Mouse (Mus musculus) embryonic facial prominence, embryonic 11.5 days (tissue): ENCODE measurements around the gene Ltc4s. TPM values are rescaled to one million over a fixed set of nuclear protein-coding genes. Genes with fewer than 3 reads are reported as not detected.

ENCODE experiments used
- ATAC-seq: fragments of 200-750 bp; cut with Nextera tagmentation; replicated peaks from 2 replicates; pipeline ENCODE4 v1.8.0; 2017; ENCODE audit warnings: low read depth; ENCODE audit not compliant: insufficient number of reproducible peaks, low FRiP score, low TSS enrichment
- DNase-seq: peaks from one replicate; pipeline ENCODE4 v3.0.0-alpha.2; 2015; ENCODE audit warnings: low spot score
- H3K27ac ChIP-seq: fragments of 300-500 bp; sonication (generic); replicated peaks from 2 replicates; pipeline ENCODE4 v1.5.1; 2014; ENCODE audit warnings: mild to moderate bottlenecking, low read depth, low read length, control low read depth
- H3K27me3 ChIP-seq: fragments of 300-500 bp; sonication (generic); 2 replicates; pipeline ENCODE4 v1.6.1; 2014; ENCODE audit warnings: mild to moderate bottlenecking, low read length, moderate library complexity, mixed read lengths; ENCODE audit not compliant: control insufficient read depth, insufficient read depth
- H3K36me3 ChIP-seq: fragments of 300-500 bp; sonication (generic); replicated peaks from 2 replicates; pipeline ENCODE4 v1.6.1; 2014; ENCODE audit warnings: low read depth, mild to moderate bottlenecking, low read length, moderate library complexity, mixed read lengths; ENCODE audit not compliant: control insufficient read depth, insufficient read depth
- H3K4me1 ChIP-seq: fragments of 300-500 bp; sonication (generic); 2 replicates; pipeline ENCODE4 v1.6.1; 2014; ENCODE audit warnings: low read length, mixed read lengths; ENCODE audit not compliant: control insufficient read depth, insufficient read depth
- H3K4me2 ChIP-seq: fragments of 300-500 bp; sonication (generic); 2 replicates; pipeline ENCODE4 v1.6.1; 2014; ENCODE audit warnings: low read depth, mild to moderate bottlenecking, control low read depth, low read length, moderate library complexity
- H3K4me3 ChIP-seq: fragments of 300-500 bp; sonication (generic); 2 replicates; pipeline ENCODE4 v1.5.1; 2014; ENCODE audit warnings: low read depth, low read length, control low read depth
- H3K9ac ChIP-seq: fragments of 300-500 bp; sonication (generic); replicated peaks from 2 replicates; pipeline ENCODE4 v1.6.1; 2014; ENCODE audit warnings: mild to moderate bottlenecking, control low read depth, low read length
- H3K9me3 ChIP-seq: fragments of 300-500 bp; sonication (generic); replicated peaks from 2 replicates; pipeline ENCODE4 v1.6.1; 2016; ENCODE audit warnings: mild to moderate bottlenecking, low read length, inconsistent platforms, mixed read lengths; ENCODE audit not compliant: control insufficient read depth
- WGBS: fragments of 180-500 bp; shearing (Covaris S2); extraction: QIAGEN DNeasy Blood & Tissue Kit; methylation state at CpG from one replicate; pipeline ENCODE4 v1.1.7; 2014; 5-methylcytosine and 5-hydroxymethylcytosine counted together
- polyA plus RNA-seq: library from polyadenylated mRNA; unstranded; fragments of >200 nt; fragmentation: Nextera tagmentation; extraction: Ambion mirVana; gene quantifications from 2 replicates; pipeline ENCODE4 v1.2.1, GENCODE M21; 2014

The Ltc4s gene
- polyA plus RNA-seq, 1 experiment from 2014 or later, result 0.36 TPM

DNA sequence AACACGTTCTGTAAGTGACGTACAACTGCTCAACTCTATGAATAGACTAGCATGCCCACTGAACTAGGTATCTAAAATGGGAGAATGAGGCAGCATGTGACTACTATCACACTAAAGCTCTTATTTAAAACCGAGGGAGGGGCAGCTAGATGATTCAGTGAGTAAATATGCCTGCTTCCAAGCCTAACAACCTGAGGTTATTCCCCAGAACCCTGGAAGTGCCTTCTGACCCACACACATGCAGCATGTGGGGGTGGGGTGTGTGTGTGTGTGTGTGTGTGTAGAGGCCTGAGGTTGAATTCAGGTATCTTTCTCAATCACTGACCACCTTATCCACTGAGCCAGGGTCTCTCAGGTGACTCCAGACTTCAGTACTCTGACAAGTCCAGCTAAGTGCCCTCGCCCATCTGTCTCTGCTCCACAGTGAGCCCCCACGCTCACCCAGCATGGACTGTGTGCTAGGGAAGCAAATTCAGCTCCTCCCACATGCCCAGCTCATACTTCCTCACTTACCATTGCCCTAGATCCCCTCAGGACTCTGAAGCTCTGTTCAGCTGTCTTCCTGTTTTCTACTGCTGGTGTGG, 37.2 kb upstream of the Ltc4s start:
- no peak for ATAC-seq
- Histone ChIP-seq H3K27ac (no peak overlapping the region), H3K9me3 (no peaks in the 10 kb centered on the region), H3K4me1 (no peaks in the 10 kb centered on the region), H3K36me3 (no peaks in the 10 kb centered on the region; the same call in 1 of the 2 replicates), H3K9ac (no peak overlapping the region), H3K4me3 (no peak overlapping the region), H3K27me3 (no peaks in the 10 kb centered on the region), H3K4me2 (no peak overlapping the region)
- 87% methylated on average over 5 of the region's 5 CpGs for WGBS
- DNase-seq, result no peak

- no peaks in the 10 kb centered on the region for H3K36me3 ChIP-seq
- 92% methylated on average over 2 of the region's 2 CpGs for WGBS
These were observed 36.7 kb upstream of the Ltc4s start for GRCm38 (mm10) chr11:50275077-50275476.

DNA sequence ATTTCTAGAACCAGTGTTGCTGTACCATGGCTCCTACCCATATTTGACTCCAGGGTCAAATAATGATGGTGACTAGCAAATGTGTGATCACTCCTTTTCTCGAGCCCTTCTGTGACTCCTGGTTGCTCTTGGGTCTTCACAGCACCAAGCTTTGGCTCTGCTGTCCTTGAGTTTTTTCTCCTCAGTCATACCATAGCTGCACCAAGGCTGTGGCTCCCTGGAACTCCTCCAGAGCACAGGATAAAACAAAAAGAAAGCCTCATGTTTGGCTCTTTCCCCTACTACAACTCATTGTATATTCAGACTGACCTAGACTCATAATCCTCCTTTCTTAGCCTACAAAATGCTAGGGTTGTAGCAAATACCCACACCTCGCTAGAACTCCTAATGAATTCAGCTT, 34.4 kb upstream of the Ltc4s start:
- H3K36me3 ChIP-seq, result no peaks in the 10 kb centered on the region
- WGBS, result 91% methylated on average over 2 of the region's 2 CpGs

More at GRCm38 (mm10) chr11:50275077-50275476, 36.7 kb upstream of the Ltc4s start:
- H3K4me1 ChIP-seq, result no peaks in the 10 kb centered on the region
- H3K27ac ChIP-seq, result no peak overlapping the region
- H3K9me3 ChIP-seq, result no peaks in the 10 kb centered on the region
- no peak overlapping the region for H3K4me2 ChIP-seq
- ATAC-seq (no peak), DNase-seq (no peak)
- H3K4me3 ChIP-seq, result no peak overlapping the region
- H3K27me3 ChIP-seq, result no peaks in the 10 kb centered on the region
- no peak overlapping the region for H3K9ac ChIP-seq

GRCm38 (mm10) chr11:50269885-50270284, 31.5 kb upstream of the Ltc4s start:
- Histone ChIP-seq H3K4me1 (no peaks in the 10 kb centered on the region), H3K4me2 (no peak overlapping the region), H3K27ac (no peak overlapping the region), H3K9ac (no peak overlapping the region), H3K36me3 (no peaks in the 10 kb centered on the region; the same call in 1 of the 2 replicates), H3K9me3 (no peaks in the 10 kb centered on the region), H3K4me3 (no peak overlapping the region), H3K27me3 (no peaks in the 10 kb centered on the region)
- no peak for DNase-seq
- ATAC-seq, result no peak
- WGBS, result 100% methylated on average over 1 of the region's 1 CpGs

More for the DNA sequence above, 34.4 kb upstream of the Ltc4s start:
- no peak overlapping the region for H3K9ac ChIP-seq
- no peaks in the 10 kb centered on the region for H3K27me3 ChIP-seq
- H3K9me3 ChIP-seq, result no peaks in the 10 kb centered on the region
- H3K4me2 ChIP-seq, result no peak overlapping the region
- no peak for DNase-seq
- no peak overlapping the region for H3K4me3 ChIP-seq
- no peak for ATAC-seq
- no peak overlapping the region for H3K27ac ChIP-seq
- H3K4me1 ChIP-seq, result no peaks in the 10 kb centered on the region

GRCm38 (mm10) chr11:50269163-50269562, 30.7 kb upstream of the Ltc4s start:
- peaks cover 2% of the 10 kb centered on the region for H3K36me3 ChIP-seq
- no peaks in the 10 kb centered on the region for H3K4me1 ChIP-seq
- peak; percentile 35 for DNase-seq
- no peak overlapping the region for H3K4me3 ChIP-seq
- no peak overlapping the region for H3K4me2 ChIP-seq
- no peak for ATAC-seq
- H3K27ac ChIP-seq, result no peak overlapping the region
- H3K9me3 ChIP-seq, result no peaks in the 10 kb centered on the region
- WGBS, result 67% methylated on average over 2 of the region's 2 CpGs
- H3K27me3 ChIP-seq, result no peaks in the 10 kb centered on the region
- H3K9ac ChIP-seq, result no peak overlapping the region

GRCm38 (mm10) chr11:50266997-50267396, 28.6 kb upstream of the Ltc4s start:
- 95% methylated on average over 3 of the region's 3 CpGs for WGBS
- Histone ChIP-seq H3K4me2 (no peak overlapping the region), H3K27me3 (no peaks in the 10 kb centered on the region), H3K36me3 (peaks cover 11% of the 10 kb centered on the region), H3K9ac (no peak overlapping the region), H3K4me1 (no peaks in the 10 kb centered on the region), H3K4me3 (no peak overlapping the region), H3K27ac (no peak overlapping the region), H3K9me3 (no peaks in the 10 kb centered on the region)
- no peak for ATAC-seq
- DNase-seq, result no peak

- WGBS, result 87% methylated on average over 8 of the region's 8 CpGs
- Histone ChIP-seq H3K9me3 (no peaks in the 10 kb centered on the region), H3K4me1 (no peaks in the 10 kb centered on the region), H3K4me2 (no peak overlapping the region), H3K27ac (no peak overlapping the region), H3K4me3 (no peak overlapping the region), H3K36me3 (peaks cover 11% of the 10 kb centered on the region), H3K9ac (no peak overlapping the region), H3K27me3 (no peaks in the 10 kb centered on the region)
- ATAC-seq (no peak), DNase-seq (no peak)
These were observed 27.5 kb upstream of the Ltc4s start for GRCm38 (mm10) chr11:50265931-50266330.

DNA sequence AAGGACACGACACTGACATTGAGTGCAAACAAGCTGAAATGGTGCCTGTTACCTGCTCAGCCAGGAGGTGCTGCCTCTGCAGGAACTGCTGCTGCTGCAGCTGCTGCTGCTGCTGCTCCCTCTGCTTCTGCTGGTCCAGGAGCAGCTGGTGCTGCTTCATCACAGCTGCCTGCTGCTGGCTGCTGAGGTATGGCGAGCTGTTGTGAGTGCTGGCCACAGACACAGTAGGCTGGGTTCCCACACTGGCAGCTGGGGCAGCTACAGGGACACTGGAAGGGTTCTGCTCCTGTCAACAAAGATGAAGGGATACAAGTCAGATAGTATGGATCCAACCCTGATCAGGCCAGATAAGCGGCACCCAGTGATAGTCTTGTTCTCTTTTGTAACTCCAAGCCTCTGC, 24.8 kb upstream of the Ltc4s start:
- H3K9ac ChIP-seq, result no peak overlapping the region
- H3K4me2 ChIP-seq, result no peak overlapping the region
- WGBS, result 97% methylated on average over 3 of the region's 3 CpGs
- H3K36me3 ChIP-seq, result peaks cover 17% of the 10 kb centered on the region
- no peak overlapping the region for H3K4me3 ChIP-seq
- DNase-seq, result no peak
- H3K4me1 ChIP-seq, result no peaks in the 10 kb centered on the region
- no peaks in the 10 kb centered on the region for H3K27me3 ChIP-seq
- H3K27ac ChIP-seq, result no peak overlapping the region
- ATAC-seq, result no peak
- no peaks in the 10 kb centered on the region for H3K9me3 ChIP-seq
